Mouse (Mus musculus) frontal cortex, postnatal 10 days (tissue): ENCODE measurements at regions not wholly inside any gene's neighbourhood (a gene's known extent, or its start where the extent isn't known, plus 50 kb on each side); places are given as distances from the start of the nearest gene placed in this dataset.

Source experiments
- DNase-seq, 2 experiments: peaks; one replicate each; pipeline ENCODE4 v3.0.0; 2022; ENCODE audit warnings: low spot score in 2 of 2, mixed read lengths in 1 of 2

- DNase-seq, result peak; percentile 50 to 57
Observed at GRCm38 (mm10) chr14:68973636-68974101, 320.4 kb downstream of the Synb start.

DNA sequence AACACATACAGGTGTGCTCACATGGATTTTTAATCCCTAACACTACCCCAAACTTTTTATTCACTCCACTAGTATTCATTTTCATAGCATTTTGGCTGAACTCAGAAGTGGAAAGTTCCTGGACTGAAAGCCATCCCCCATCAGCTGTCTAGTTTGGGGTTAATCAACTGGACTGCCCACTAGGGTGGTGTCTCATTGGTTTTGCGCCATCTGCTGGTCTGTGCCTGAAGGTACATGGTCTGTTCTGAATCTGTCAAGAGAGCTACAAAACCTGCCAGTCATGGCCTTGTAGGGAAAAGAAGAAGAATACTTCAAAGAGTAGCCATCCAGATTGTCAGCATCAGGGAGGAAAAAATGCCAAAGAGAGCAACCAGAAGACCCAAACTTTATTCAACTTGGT, 327.3 kb downstream of the Synb start:
- DNase-seq, result no peak

GRCm38 (mm10) chr14:68954577-68955460, 339.3 kb downstream of the Synb start:
- no peak for DNase-seq

DNA sequence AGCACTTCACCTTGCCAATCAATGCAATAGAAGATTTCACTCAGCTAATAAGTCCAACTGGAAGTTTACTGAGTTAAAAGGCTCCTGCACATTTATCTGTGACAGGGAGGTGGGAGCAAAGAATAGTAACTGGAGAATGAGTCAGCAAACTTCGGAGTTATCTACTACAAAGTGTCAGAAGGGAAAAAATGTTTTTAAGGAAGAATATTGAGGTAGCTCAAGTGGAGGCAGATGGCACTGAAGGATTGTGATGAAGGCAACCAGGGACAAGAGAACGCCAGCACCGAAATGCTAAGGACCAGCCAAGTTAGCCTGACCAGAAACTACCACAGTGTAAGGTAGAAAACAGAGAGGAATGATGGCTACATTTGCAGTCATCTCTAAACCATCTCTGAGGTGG, 348.2 kb downstream of the Synb start:
- no peak for DNase-seq

DNA sequence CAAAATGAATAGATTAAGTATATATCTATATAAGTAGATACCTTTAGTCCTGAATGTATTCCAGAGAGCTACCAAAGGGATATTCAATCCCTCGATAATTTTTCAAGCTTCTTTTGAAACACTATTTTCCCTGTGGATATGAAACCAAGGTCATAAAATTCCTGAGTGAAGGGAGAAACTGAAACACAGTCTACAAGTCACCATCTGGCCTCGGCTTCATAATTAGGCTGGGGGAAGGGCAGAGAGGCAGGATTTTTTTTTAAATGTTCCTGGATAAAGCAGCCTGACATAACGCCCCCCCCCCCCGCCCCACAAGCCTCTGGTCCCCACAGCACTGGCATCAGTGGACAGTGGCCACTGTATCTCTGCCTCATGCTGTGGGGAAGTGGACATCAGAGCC, 348.7 kb downstream of the Synb start:
- no peak for DNase-seq

- no peak for DNase-seq
Observed at GRCm38 (mm10) chr14:68941759-68942158, 352.3 kb downstream of the Synb start.

DNA sequence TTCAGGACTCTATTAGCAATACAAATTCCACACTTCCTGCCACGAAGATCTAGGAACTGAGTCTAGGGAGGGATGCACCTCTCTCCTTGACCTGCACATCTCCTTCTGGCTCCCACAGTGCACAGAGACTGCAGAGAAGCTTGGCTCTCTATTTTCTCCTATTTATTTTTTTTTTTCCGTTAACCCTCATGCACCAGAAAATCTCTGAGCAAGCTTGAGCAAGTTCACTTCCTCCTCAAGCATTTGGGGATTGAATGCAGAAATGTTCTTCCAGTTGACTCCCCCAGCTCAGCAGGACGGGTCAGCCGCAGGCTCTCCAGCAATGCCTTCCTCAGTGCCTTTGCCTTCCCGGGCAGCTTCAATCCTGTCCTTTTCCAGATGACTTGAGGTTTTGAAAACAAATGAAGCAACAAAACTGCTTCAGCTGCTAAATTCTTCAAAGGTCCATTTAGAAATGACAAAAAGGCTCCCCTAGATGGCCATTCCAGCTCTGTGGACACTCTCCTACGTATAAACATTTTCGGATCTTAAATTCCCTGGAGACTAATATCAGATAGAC, 352.9 kb downstream of the Synb start:
- DNase-seq, result no peak

- DNase-seq, result no peak
Observed at GRCm38 (mm10) chr14:68935303-68935662, 358.8 kb downstream of the Synb start.

GRCm38 (mm10) chr14:68934611-68935302, 359.3 kb downstream of the Synb start:
- peak; percentile 47 to 58 for DNase-seq

GRCm38 (mm10) chr14:68927814-68928213, 366.3 kb downstream of the Synb start:
- DNase-seq, result no peak

- peak; percentile 29 to 60 for DNase-seq
Observed at GRCm38 (mm10) chr14:68923054-68923453, 371.0 kb downstream of the Synb start.

DNA sequence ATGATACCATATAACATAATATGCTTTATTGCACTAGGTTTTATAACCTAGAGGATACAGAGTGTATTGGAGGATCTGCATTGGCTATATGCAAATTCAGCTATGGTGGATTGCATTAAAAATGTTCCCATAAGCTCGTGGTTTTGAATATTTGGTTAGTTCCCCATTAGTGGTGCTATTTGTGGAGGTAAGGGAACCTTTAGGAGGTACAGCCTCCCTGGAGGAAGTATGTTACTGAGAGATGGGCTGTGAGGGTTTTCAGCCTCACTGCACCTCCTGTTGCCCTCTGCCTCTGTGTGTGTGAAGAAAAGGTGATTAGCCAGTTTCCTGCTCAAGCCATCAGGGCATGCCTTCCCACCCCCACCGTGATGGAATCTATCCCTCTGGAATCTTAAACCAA, 372.1 kb downstream of the Synb start:
- no peak for DNase-seq

- DNase-seq, result no peak
Observed at GRCm38 (mm10) chr14:68918526-68919045, 375.5 kb downstream of the Synb start.

- DNase-seq, result no peak
Observed at GRCm38 (mm10) chr14:68899921-68900320, 394.2 kb downstream of the Synb start.

GRCm38 (mm10) chr14:68877171-68877570, 416.9 kb downstream of the Synb start:
- no peak for DNase-seq

GRCm38 (mm10) chr14:68861071-68861470, 433.0 kb downstream of the Synb start:
- DNase-seq, result no peak

GRCm38 (mm10) chr14:68857948-68858347, 436.2 kb downstream of the Synb start:
- DNase-seq, result no peak

GRCm38 (mm10) chr14:68848506-68848905, 445.6 kb downstream of the Synb start:
- no peak for DNase-seq

DNA sequence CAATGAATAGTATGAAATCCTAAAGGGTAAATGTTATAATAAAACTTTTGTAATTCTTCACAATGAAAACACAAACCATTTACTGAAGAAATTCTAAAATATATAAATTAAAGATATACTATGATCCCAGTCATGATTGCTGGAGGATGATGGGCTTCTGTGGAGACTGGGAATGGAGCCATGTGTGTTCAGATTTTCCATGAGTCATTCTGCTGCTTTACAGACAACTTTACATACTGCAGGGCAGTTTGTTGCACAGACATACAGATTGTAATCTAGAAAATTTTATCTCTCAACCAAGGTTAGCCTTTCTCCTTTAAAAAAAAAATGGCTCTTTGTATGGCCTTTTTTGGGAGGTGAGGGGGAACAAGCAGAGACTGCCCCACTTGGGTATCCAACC, 446.5 kb downstream of the Synb start:
- no peak for DNase-seq

DNA sequence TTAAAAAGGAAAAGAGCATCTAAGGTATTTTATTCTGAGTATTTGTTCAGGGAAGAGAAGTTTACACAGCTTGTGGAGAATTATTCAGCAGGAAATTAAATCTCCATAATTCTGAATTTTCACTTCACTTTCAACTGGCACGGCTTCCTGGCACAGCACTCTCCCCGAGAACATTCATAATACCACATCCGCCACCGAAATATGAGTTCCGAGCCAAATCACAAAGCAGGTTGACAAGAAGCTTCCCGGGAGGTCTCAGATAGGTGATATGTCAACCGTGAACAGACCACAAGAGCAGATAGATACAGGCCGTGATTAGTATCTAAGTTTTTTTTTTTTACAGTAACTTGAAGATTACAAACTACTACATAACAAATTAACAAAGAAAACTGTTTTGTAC, 473.9 kb downstream of the Synb start:
- DNase-seq, result no peak

- DNase-seq, result no peak
Observed at GRCm38 (mm10) chr14:68808976-68809375, 485.1 kb downstream of the Synb start.

DNA sequence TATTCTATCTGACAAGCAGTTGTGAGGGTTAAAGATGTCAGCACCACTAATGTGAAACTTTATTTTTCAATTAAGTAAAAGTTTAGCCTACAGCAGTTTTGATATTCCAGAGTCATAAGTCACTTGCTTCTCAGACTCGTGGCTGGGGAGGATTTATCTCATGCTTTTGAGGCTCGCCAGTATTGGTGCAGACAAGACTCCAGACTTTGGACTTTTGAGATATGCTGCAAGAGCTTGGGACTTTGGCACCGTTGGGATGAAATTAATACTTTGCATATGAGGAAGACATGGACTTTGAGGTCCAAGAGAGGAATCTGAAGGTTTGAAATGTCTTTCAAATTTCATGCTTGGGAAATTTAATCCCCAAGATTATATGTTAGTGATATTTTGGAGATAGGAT, 486.2 kb downstream of the Synb start:
- no peak for DNase-seq
